Mouse (Mus musculus) forebrain, postnatal 0 days (tissue): ENCODE data around the gene Nos1. TPM values are rescaled to one million over a fixed set of nuclear protein-coding genes. Genes with fewer than 3 reads are reported as not detected.

Source experiments
- ATAC-seq: fragments of 200-750 bp; cut with Nextera tagmentation; 2 replicates; pipeline ENCODE4 v1.8.0; 2017; ENCODE audit warnings: mild to moderate bottlenecking, moderate library complexity
- DNase-seq: peaks from one replicate; pipeline ENCODE4 v3.0.0-alpha.2; 2015
- H3K27ac ChIP-seq: fragments of 300-500 bp; sonication (generic); 2 replicates; pipeline ENCODE4 v1.5.1; 2014; ENCODE audit warnings: low read depth, mild to moderate bottlenecking, antibody characterized with exemption, low read length, moderate library complexity, mixed read lengths
- H3K27me3 ChIP-seq: fragments of 300-500 bp; sonication (generic); 2 replicates; pipeline ENCODE4 v1.6.1; 2014; ENCODE audit warnings: mild to moderate bottlenecking, low read length, mixed read lengths; ENCODE audit not compliant: insufficient read depth
- H3K36me3 ChIP-seq: fragments of 300-500 bp; sonication (generic); 2 replicates; pipeline ENCODE4 v1.6.1; 2014; ENCODE audit warnings: mild to moderate bottlenecking, moderate library complexity; ENCODE audit not compliant: insufficient read depth
- H3K4me1 ChIP-seq: fragments of 300-500 bp; sonication (generic); 2 replicates; pipeline ENCODE4 v1.6.1; 2014; ENCODE audit warnings: antibody characterized with exemption; ENCODE audit not compliant: insufficient read depth
- H3K4me2 ChIP-seq: fragments of 300-500 bp; sonication (generic); 2 replicates; pipeline ENCODE4 v1.6.1; 2014; ENCODE audit warnings: low read depth, mild to moderate bottlenecking, moderate library complexity
- H3K4me3 ChIP-seq: fragments of 300-500 bp; sonication (generic); 2 replicates; pipeline ENCODE4 v1.5.1; 2014; ENCODE audit warnings: low read depth, low read length, mixed read lengths
- H3K9ac ChIP-seq: fragments of 300-500 bp; sonication (generic); 2 replicates; pipeline ENCODE4 v1.6.1; 2014; ENCODE audit warnings: mild to moderate bottlenecking
- H3K9me3 ChIP-seq: fragments of 300-500 bp; sonication (generic); 2 replicates; pipeline ENCODE4 v1.6.1; 2016; ENCODE audit warnings: low read length
- CTCF ChIP-seq: sonication (generic); IDR thresholded peaks from 2 replicates; pipeline ENCODE4 v1.5.1; 2016; ENCODE audit warnings: antibody characterized with exemption, control low read depth, low read depth
- WGBS: fragments of 180-500 bp; shearing (Covaris S2); extraction: QIAGEN DNeasy Blood & Tissue Kit; methylation state at CpG from one replicate; pipeline ENCODE4 v1.1.7; 2014; 5-methylcytosine and 5-hydroxymethylcytosine counted together
- polyA plus RNA-seq: library from polyadenylated mRNA; unstranded; fragments of >200 nt; fragmentation: Nextera tagmentation; extraction: Ambion mirVana; gene quantifications from 2 replicates; pipeline ENCODE4 v1.2.1, GENCODE M21; 2015
- total RNA-seq: library from RNA; depleted of rRNA; stranded (reverse); fragments of >200 nt; gene quantifications from 2 replicates; pipeline ENCODE4 v1.2.3, GENCODE M21; 2014

Nos1 gene
- total and polyA plus RNA-seq, 2 experiments from 2014 or later = 4.1 to 16.9 TPM

- no peaks in the 10 kb centered on the region for H3K27me3 ChIP-seq
- no peaks in the 10 kb centered on the region for H3K9me3 ChIP-seq
- H3K4me1 ChIP-seq = no peaks in the 10 kb centered on the region
- no peaks in the 10 kb centered on the region for H3K36me3 ChIP-seq
- DNase-seq (peak; percentile 93), ATAC-seq (peak; percentile 85)
- 0% methylated on average over 7 of the region's 9 CpGs for WGBS
- H3K4me2 ChIP-seq = no peak overlapping the region
- no peak overlapping the region for H3K27ac ChIP-seq
- H3K4me3 ChIP-seq = no peak overlapping the region
- no peak overlapping the region for H3K9ac ChIP-seq
- TF ChIP-seq CTCF = peak; percentile 87
Measured at GRCm38 (mm10) chr5:117932862-117933261, 152.0 kb downstream of the Nos1 start.

DNA sequence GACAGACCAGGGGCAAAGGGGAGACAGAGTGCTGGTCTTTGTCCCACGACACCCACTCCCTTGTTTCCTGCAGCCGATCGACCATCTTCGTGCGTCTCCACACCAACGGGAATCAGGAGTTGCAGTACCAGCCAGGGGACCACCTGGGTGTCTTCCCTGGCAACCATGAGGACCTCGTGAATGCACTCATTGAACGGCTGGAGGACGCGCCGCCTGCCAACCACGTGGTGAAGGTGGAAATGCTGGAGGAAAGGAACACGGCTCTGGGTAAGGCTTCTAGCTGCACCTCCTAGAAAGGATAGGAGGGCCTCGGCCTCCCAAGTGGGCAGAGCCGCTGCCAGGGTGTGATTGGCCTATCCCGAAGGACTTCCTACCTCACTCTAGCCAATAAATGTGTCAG, 155.5 kb downstream of the Nos1 start:
- H3K36me3 ChIP-seq = no peaks in the 10 kb centered on the region
- no peaks in the 10 kb centered on the region; the same call in 1 of the 2 replicates for H3K4me1 ChIP-seq
- DNase-seq (no peak), ATAC-seq (no peak)
- H3K9ac ChIP-seq = no peak overlapping the region
- H3K9me3 ChIP-seq = no peaks in the 10 kb centered on the region
- 69% methylated on average over 16 of the region's 16 CpGs for WGBS
- no peak overlapping the region for H3K4me3 ChIP-seq
- no peak for TF ChIP-seq CTCF
- H3K27ac ChIP-seq = no peak overlapping the region
- H3K4me2 ChIP-seq = no peak overlapping the region
- no peaks in the 10 kb centered on the region for H3K27me3 ChIP-seq

DNA sequence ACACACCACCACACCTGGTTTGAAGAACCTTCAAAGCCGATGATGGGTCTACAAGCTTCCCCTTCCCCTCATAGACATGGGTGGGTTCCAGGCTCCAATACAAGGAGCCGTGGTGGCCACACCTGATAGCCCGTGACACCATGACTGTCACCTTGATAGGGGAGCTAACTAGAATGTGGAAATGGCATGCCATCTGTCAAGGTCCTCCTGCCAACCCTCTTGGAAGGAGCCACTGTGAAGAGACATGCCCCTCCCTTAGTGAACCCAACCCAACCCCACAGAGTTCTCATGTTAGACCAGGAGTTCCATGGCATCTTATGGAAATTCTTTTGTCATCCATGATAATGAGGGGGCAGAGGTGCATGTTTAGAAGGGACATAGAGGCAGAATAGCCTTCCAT, 156.4 kb downstream of the Nos1 start:
- Histone ChIP-seq H3K36me3 (no peaks in the 10 kb centered on the region), H3K4me1 (no peaks in the 10 kb centered on the region; the same call in 1 of the 2 replicates), H3K9me3 (no peaks in the 10 kb centered on the region), H3K4me3 (no peak overlapping the region), H3K9ac (no peak overlapping the region), H3K27me3 (no peaks in the 10 kb centered on the region), H3K4me2 (no peak overlapping the region), H3K27ac (no peak overlapping the region)
- no peak for DNase-seq
- no peak for TF ChIP-seq CTCF
- ATAC-seq = no peak
- WGBS = 73% methylated on average over 3 of the region's 3 CpGs

DNA sequence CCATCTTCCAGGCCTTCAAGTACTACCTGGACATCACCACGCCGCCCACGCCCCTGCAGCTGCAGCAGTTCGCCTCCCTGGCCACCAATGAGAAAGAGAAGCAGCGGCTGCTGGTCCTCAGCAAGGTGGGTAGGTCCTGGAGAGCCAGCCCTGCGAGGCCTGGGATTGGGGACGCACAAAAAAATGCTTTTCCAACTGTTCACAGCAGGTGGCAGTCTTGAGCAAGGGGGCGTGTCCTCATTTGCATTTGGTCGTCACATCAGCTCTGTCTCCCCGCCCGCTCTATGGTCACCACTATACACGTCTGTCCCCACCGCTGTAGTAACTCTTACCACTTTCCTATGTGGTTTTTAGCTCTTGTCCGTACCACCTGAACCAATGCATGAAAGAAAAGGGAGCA, 157.3 kb downstream of the Nos1 start:
- Histone ChIP-seq H3K27ac (no peak overlapping the region), H3K4me2 (peak overlapping the region; percentile 26; the same call in 1 of the 2 replicates), H3K36me3 (no peaks in the 10 kb centered on the region), H3K9me3 (no peaks in the 10 kb centered on the region), H3K4me1 (no peaks in the 10 kb centered on the region; the same call in 1 of the 2 replicates), H3K27me3 (no peaks in the 10 kb centered on the region), H3K9ac (no peak overlapping the region), H3K4me3 (no peak overlapping the region)
- DNase-seq (peak; percentile 74), ATAC-seq (0 out of 2 replicates have a peak, but pooled peaks have one; percentile 8)
- peak; percentile 76 for TF ChIP-seq CTCF
- 17% methylated on average over 14 of the region's 14 CpGs for WGBS

GRCm38 (mm10) chr5:117939402-117939801, 158.6 kb downstream of the Nos1 start:
- WGBS = 35% methylated on average over 8 of the region's 8 CpGs

DNA sequence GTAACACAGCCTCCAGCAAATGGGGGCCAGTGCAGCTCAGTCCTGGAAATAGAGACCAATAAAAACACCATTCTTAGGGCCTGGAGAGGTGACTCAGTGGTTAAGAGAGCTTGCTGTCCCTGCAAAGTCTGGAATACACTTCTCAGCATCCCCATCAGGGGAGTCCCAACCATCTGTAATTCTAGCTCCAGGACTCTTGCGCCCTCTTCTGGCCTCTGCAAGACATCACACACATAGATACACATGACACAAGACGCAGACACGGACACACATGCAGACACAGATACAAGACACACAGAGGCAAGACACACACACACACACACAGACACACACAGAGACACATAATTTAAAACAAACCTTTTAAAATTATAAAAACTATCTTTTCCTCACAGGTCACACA, 160.7 kb downstream of the Nos1 start:
- H3K9ac ChIP-seq = no peak overlapping the region
- TF ChIP-seq CTCF = peak; percentile 65

More at GRCm38 (mm10) chr5:117939402-117939801, 158.6 kb downstream of the Nos1 start:
- no peak overlapping the region for H3K4me3 ChIP-seq
- H3K9ac ChIP-seq = no peak overlapping the region
- DNase-seq (peak; percentile 75), ATAC-seq (peak; percentile 78)
- H3K9me3 ChIP-seq = no peaks in the 10 kb centered on the region
- no peaks in the 10 kb centered on the region for H3K27me3 ChIP-seq
- H3K27ac ChIP-seq = no peak overlapping the region
- H3K4me2 ChIP-seq = no peak overlapping the region
- no peaks in the 10 kb centered on the region for H3K36me3 ChIP-seq
- no peak for TF ChIP-seq CTCF
- no peaks in the 10 kb centered on the region; the same call in 1 of the 2 replicates for H3K4me1 ChIP-seq

GRCm38 (mm10) chr5:117946605-117947004, 165.8 kb downstream of the Nos1 start:
- peak; percentile 93 for TF ChIP-seq CTCF
- no peaks in the 10 kb centered on the region for H3K9me3 ChIP-seq
- ATAC-seq = peak; percentile 58; the same call in 1 of the 2 replicates
- 22% methylated on average over 4 of the region's 4 CpGs for WGBS
- no peak overlapping the region for H3K9ac ChIP-seq
- H3K4me2 ChIP-seq = no peak overlapping the region
- H3K27me3 ChIP-seq = no peaks in the 10 kb centered on the region
- no peak overlapping the region for H3K4me3 ChIP-seq
- peak; percentile 81 for DNase-seq
- H3K27ac ChIP-seq = no peak overlapping the region
- H3K4me1 ChIP-seq = no peaks in the 10 kb centered on the region
- H3K36me3 ChIP-seq = no peaks in the 10 kb centered on the region

More for the DNA sequence above, 160.7 kb downstream of the Nos1 start:
- WGBS = 74% methylated on average over 3 of the region's 3 CpGs
- no peaks in the 10 kb centered on the region for H3K27me3 ChIP-seq
- H3K4me3 ChIP-seq = no peak overlapping the region
- H3K4me1 ChIP-seq = no peaks in the 10 kb centered on the region; the same call in 1 of the 2 replicates
- ATAC-seq (no peak), DNase-seq (peak; percentile 37)
- no peak overlapping the region for H3K4me2 ChIP-seq
- no peaks in the 10 kb centered on the region for H3K9me3 ChIP-seq
- H3K36me3 ChIP-seq = no peaks in the 10 kb centered on the region
- no peak overlapping the region for H3K27ac ChIP-seq
